Mouse (Mus musculus) lung, postnatal 0 days (tissue): ENCODE results near the gene Ydjc.

Experiments used
- CTCF ChIP-seq: IDR thresholded peaks from 2 replicates; pipeline ENCODE4 v1.5.1; 2016; ENCODE audit warnings: antibody characterized with exemption, mild to moderate bottlenecking
- EP300 ChIP-seq: IDR thresholded peaks from 2 replicates; pipeline ENCODE4 v1.6.1; 2016; ENCODE audit warnings: antibody characterized with exemption, mild to moderate bottlenecking, control low read depth

DNA sequence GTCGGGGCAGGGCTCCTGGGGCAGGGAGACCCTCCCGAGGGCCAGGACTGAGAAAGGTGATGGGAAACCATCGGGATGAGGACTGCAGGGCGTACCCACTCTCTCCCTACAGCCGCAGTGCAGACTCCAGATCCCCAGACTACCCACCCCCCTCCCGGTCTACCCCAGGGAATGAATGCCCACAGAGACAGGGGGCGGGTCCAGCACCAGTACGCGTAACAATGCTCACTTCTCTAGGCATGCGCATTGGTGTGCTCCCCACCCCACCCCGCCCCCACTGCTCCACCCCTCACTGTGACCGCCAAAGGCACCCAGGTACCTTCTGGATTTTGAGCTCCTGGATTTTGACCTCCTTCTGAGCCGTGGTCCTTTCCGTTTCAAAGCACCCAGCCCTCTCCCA lies 22.9 kb upstream of the Ydjc start:
- TF ChIP-seq EP300 = no peak
- no peak for TF ChIP-seq CTCF
